Comparison of ENCODE assay signal across 18 mouse cellular contexts in the genomic region with DNA sequence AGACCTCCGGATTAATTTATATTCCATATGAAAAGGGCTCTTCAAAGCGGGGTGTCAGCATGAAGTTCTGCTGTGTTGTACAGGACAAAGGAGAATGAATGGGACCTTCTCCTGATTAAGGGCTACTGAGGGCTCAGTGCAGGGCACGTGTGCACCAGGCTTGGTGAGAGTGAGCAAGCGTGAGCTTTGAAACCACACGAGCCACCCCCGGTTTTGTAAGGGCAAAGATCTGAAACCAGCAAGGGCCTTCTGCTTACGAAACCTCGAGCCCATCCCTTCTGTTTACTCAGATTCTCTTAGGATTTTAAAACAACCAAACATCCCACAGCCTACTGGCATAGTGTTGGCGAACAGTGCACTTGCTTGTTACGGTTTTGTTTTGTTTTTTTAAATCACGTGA.
"Had no signal": no experiment of that assay in that cellular context is flagged by ENCODE, and none has a peak within 500 bp of the region (broad histone marks: within the 10 kb centered on the region; RNA-seq: fewer than 3 reads in every experiment).

No protein-coding gene starts in this region.

- H3K4me3 ChIP-seq: layer of hippocampus, adult 2 months; megakaryocyte, embryonic 14.5 days; midbrain, embryonic 10.5 days; midbrain, embryonic 13.5 days; myocyte; neural tube, embryonic 13.5 days had no signal

- DNase-seq: kidney, adult 2 months; kidney, postnatal 25 days; layer of hippocampus, adult 9-11 months; lung, adult 2 months; lung, postnatal 14 days; lung, postnatal 4 days; retina, postnatal 1 day; thymus, adult 18-20 months; thymus, postnatal 36 days had no signal

- H3K9me3 ChIP-seq: midbrain, embryonic 10.5 days; midbrain, embryonic 13.5 days; neural tube, embryonic 13.5 days had no signal

- ATAC-seq: intestine, postnatal 0 days; midbrain, embryonic 13.5 days; midbrain, embryonic 16.5 days had no signal

- H3K4me2 ChIP-seq: midbrain, embryonic 13.5 days; neural tube, embryonic 13.5 days had no signal

- H3K27ac ChIP-seq: kidney, postnatal 0 days; layer of hippocampus, adult 2 months; midbrain, embryonic 10.5 days; midbrain, embryonic 13.5 days; neural tube, embryonic 13.5 days had no signal

- H3K27me3 ChIP-seq: midbrain, embryonic 13.5 days; neural tube, embryonic 13.5 days had no signal

- H3K4me1 ChIP-seq: midbrain, embryonic 10.5 days; midbrain, embryonic 13.5 days; neural tube, embryonic 13.5 days had no signal

- H3K9ac ChIP-seq: midbrain, embryonic 13.5 days; neural tube, embryonic 13.5 days had no signal
